Mouse (Mus musculus) olfactory bulb, adult 2 months (tissue): ENCODE results near the gene Bcl2l1.

Experiments
- CTCF ChIP-seq: fragments of 200-500 bp; IDR thresholded peaks from 2 replicates; pipeline ENCODE4 v1.5.1; 2012; ENCODE audit warnings: low read depth, mild to moderate bottlenecking, low read length, moderate library complexity; ENCODE audit not compliant: insufficient read depth
- POLR2A ChIP-seq: fragments of 200-500 bp; IDR thresholded peaks from 2 replicates; pipeline ENCODE4 v1.6.1; 2012; ENCODE audit warnings: mild to moderate bottlenecking, low read depth, low read length, moderate library complexity; ENCODE audit not compliant: insufficient read depth

GRCm38 (mm10) chr2:152820369-152820768 is 11.2 kb downstream of the Bcl2l1 start:
- TF ChIP-seq CTCF (no peak), POLR2A (no peak)
